Mouse (Mus musculus): Measurements from ENCODE around the gene Ankrd27. TPM values are rescaled to one million over a fixed set of nuclear protein-coding genes. Genes with fewer than 3 reads are reported as not detected.
A peak's percentile ranks its signal among the peaks of the same experiment; 100 is the strongest.
"Not testable (repeated sequence)": the region's sequence is repeated elsewhere in the genome, so short reads cannot be mapped to it uniquely, and the experiment has no call there.

Gene Ankrd27
- polyA plus RNA-seq, 1 experiment from 2014 or later, result 17.3 TPM

GRCm38 (mm10) chr7:35563071-35563470 is 23.0 kb upstream of the Ankrd27 start:
- ATAC-seq (ENCODE audit: low FRiP score, low TSS enrichment) (no peak), DNase-seq (ENCODE audit: low spot score) (no peak)
- no peaks in the 10 kb centered on the region for H3K36me3 ChIP-seq (ENCODE audit: control insufficient read depth, insufficient read depth, low read length)
- no peak overlapping the region for H3K4me2 ChIP-seq (replicated peaks; ENCODE audit: low read depth)
- H3K4me3 ChIP-seq (ENCODE audit: low read depth, low read length), result no peak overlapping the region
- no peaks in the 10 kb centered on the region for H3K27me3 ChIP-seq (ENCODE audit: control insufficient read depth, insufficient read depth, low read length)
- TF ChIP-seq EP300 (optimal IDR thresholded peaks at IDR 0.05) (no peak), CTCF (IDR thresholded peaks at IDR 0.05; ENCODE audit: low read depth) (no peak)
- H3K9ac ChIP-seq (ENCODE audit: low read length), result no peak overlapping the region
- no peaks in the 10 kb centered on the region for H3K4me1 ChIP-seq (replicated peaks; ENCODE audit: control insufficient read depth, insufficient read depth)
- 60% methylated on average over 11 of the region's 11 CpGs for whole genome bisulfite sequencing
- H3K9me3 ChIP-seq (ENCODE audit: control insufficient read depth, low read length), result no peaks in the 10 kb centered on the region
- no peak overlapping the region for H3K27ac ChIP-seq (replicated peaks)

GRCm38 (mm10) chr7:35564067-35564865 is 21.8 kb upstream of the Ankrd27 start:
- no peak for TF ChIP-seq EP300 (optimal IDR thresholded peaks at IDR 0.05)
- TF ChIP-seq CTCF (IDR thresholded peaks at IDR 0.05; ENCODE audit: low read depth), result no peak

GRCm38 (mm10) chr7:35564872-35565271 is 21.2 kb upstream of the Ankrd27 start:
- DNase-seq (ENCODE audit: low spot score); H3K9ac ChIP-seq (ENCODE audit: low read length); ATAC-seq (ENCODE audit: low FRiP score, low TSS enrichment); H3K27me3 ChIP-seq (ENCODE audit: control insufficient read depth, insufficient read depth, low read length); H3K27ac ChIP-seq (replicated peaks); H3K4me3 ChIP-seq (ENCODE audit: low read depth, low read length); H3K4me2 ChIP-seq (replicated peaks; ENCODE audit: low read depth); H3K4me1 ChIP-seq (replicated peaks; ENCODE audit: control insufficient read depth, insufficient read depth); H3K36me3 ChIP-seq (ENCODE audit: control insufficient read depth, insufficient read depth, low read length); H3K9me3 ChIP-seq (ENCODE audit: control insufficient read depth, low read length): not testable (repeated sequence)
- WGBS, result 77% methylated on average over 10 of the region's 10 CpGs

More at GRCm38 (mm10) chr7:35564067-35564865, 21.8 kb upstream of the Ankrd27 start:
- no peak for DNase-seq (ENCODE audit: low spot score)
- WGBS, result 75% methylated on average over 2 of the region's 2 CpGs
- Histone ChIP-seq H3K9me3 (ENCODE audit: control insufficient read depth, low read length) (no peaks in the 10 kb centered on the region), H3K27ac (replicated peaks) (no peak overlapping the region), H3K9ac (ENCODE audit: low read length) (no peak overlapping the region), H3K36me3 (ENCODE audit: control insufficient read depth, insufficient read depth, low read length) (no peaks in the 10 kb centered on the region), H3K4me2 (replicated peaks; ENCODE audit: low read depth) (no peak overlapping the region), H3K4me3 (ENCODE audit: low read depth, low read length) (no peak overlapping the region), H3K4me1 (replicated peaks; ENCODE audit: control insufficient read depth, insufficient read depth) (no peaks in the 10 kb centered on the region), H3K27me3 (ENCODE audit: control insufficient read depth, insufficient read depth, low read length) (no peaks in the 10 kb centered on the region)
- no peak for ATAC-seq (ENCODE audit: low FRiP score, low TSS enrichment)

GRCm38 (mm10) chr7:35565965-35566364 is 20.1 kb upstream of the Ankrd27 start:
- DNase-seq (ENCODE audit: low spot score); H3K27me3 ChIP-seq (ENCODE audit: control insufficient read depth, insufficient read depth, low read length); ATAC-seq (ENCODE audit: low FRiP score, low TSS enrichment); H3K9me3 ChIP-seq (ENCODE audit: control insufficient read depth, low read length); H3K4me2 ChIP-seq (replicated peaks; ENCODE audit: low read depth); H3K4me3 ChIP-seq (ENCODE audit: low read depth, low read length); H3K9ac ChIP-seq (ENCODE audit: low read length); H3K27ac ChIP-seq (replicated peaks); H3K4me1 ChIP-seq (replicated peaks; ENCODE audit: control insufficient read depth, insufficient read depth); H3K36me3 ChIP-seq (ENCODE audit: control insufficient read depth, insufficient read depth, low read length): not testable (repeated sequence)
- 80% methylated on average over 13 of the region's 13 CpGs for WGBS

- not testable (repeated sequence) for H3K4me1 ChIP-seq (replicated peaks; ENCODE audit: control insufficient read depth, insufficient read depth); DNase-seq (ENCODE audit: low spot score); ATAC-seq (ENCODE audit: low FRiP score, low TSS enrichment); H3K9ac ChIP-seq (ENCODE audit: low read length); H3K27ac ChIP-seq (replicated peaks); H3K4me3 ChIP-seq (ENCODE audit: low read depth, low read length); H3K9me3 ChIP-seq (ENCODE audit: control insufficient read depth, low read length); H3K4me2 ChIP-seq (replicated peaks; ENCODE audit: low read depth); H3K36me3 ChIP-seq (ENCODE audit: control insufficient read depth, insufficient read depth, low read length); H3K27me3 ChIP-seq (ENCODE audit: control insufficient read depth, insufficient read depth, low read length)
- WGBS, result 94% methylated on average over 4 of the region's 4 CpGs
These were observed 16.3 kb upstream of the Ankrd27 start for GRCm38 (mm10) chr7:35569724-35570123.

GRCm38 (mm10) chr7:35570883-35571282 is 15.2 kb upstream of the Ankrd27 start:
- H3K9me3 ChIP-seq (ENCODE audit: control insufficient read depth, low read length); H3K4me2 ChIP-seq (replicated peaks; ENCODE audit: low read depth); DNase-seq (ENCODE audit: low spot score); ATAC-seq (ENCODE audit: low FRiP score, low TSS enrichment); H3K4me1 ChIP-seq (replicated peaks; ENCODE audit: control insufficient read depth, insufficient read depth); H3K9ac ChIP-seq (ENCODE audit: low read length); H3K36me3 ChIP-seq (ENCODE audit: control insufficient read depth, insufficient read depth, low read length); H3K27me3 ChIP-seq (ENCODE audit: control insufficient read depth, insufficient read depth, low read length); H3K4me3 ChIP-seq (ENCODE audit: low read depth, low read length); H3K27ac ChIP-seq (replicated peaks): not testable (repeated sequence)
- 23% methylated on average over 6 of the region's 6 CpGs for WGBS
- peak; percentile 59 for TF ChIP-seq CTCF (IDR thresholded peaks at IDR 0.05; ENCODE audit: low read depth)
